Mouse (Mus musculus) heart, adult 11 months (tissue): ENCODE measurements around the gene Ankrd2.

Source experiments
- DNase-seq: peaks from one replicate; pipeline ENCODE4 v3.0.0; 2022

The Ankrd2 gene

GRCm38 (mm10) chr19:42016251-42016650 is 19.5 kb upstream of the Ankrd2 start:
- DNase-seq: no peak

DNA sequence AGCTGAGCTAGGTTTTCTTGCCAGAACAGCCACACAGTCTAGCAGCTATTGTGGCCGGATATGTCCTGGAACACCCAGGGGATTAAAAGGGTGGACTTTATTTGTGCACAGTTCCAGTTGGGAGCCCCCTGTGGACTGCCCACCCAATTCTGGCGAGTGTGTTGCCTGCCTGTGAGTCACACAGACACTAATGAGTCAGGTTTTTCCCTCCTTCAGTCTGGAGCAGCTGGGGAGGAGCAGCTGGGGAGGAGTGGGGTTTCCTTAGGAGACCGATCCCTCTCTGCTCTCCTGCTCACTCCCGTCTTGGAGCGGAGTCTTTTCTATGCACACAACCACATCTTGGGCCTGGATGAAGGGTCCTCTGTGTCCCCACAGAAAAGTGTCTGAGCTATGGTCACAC is 19.0 kb upstream of the Ankrd2 start:
- DNase-seq: peak; percentile 98

DNA sequence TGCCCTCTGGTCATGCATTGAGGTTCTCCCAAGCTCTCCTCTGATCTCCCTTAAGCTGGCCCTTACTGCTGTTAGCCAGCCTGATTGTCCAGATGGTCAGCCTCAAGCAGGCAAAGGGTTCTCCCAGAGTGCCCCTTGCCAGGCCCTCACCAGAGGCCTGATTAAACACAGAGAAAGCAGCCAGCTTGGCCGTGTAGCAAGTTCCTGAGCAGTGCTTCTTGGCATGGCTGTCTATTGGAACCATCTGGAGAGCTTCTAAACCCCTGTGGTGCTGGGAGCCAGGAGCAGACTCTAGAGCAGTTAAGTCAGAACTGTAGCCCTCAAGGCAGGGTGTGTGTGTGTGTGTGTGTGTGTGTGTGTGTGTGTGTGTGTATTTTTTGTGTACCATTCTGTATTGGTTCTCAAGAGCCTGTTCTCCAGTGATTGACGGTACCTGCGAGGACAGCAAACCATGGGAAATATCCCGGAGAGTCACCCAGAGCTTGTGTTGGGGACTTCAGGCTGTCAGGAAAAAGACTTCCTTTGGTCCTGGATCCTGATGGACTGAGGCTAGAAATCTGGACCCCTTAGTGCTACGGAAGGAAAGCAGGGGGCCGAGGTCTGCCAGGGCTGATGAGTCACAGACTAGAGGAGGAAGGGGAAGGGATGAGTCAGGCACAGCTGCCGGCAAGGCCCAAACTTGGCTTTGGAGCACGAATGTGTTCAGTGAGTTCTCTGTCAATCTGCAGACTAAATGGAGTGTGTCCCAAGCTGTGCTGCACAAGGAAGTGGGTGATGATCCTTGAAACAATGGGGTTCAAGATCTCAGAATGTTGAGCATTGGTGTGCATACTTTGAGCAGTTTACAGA is 18.2 kb upstream of the Ankrd2 start:
- DNase-seq: peak; percentile 99

GRCm38 (mm10) chr19:42019011-42019522 is 16.7 kb upstream of the Ankrd2 start:
- peak; percentile 92 for DNase-seq

DNA sequence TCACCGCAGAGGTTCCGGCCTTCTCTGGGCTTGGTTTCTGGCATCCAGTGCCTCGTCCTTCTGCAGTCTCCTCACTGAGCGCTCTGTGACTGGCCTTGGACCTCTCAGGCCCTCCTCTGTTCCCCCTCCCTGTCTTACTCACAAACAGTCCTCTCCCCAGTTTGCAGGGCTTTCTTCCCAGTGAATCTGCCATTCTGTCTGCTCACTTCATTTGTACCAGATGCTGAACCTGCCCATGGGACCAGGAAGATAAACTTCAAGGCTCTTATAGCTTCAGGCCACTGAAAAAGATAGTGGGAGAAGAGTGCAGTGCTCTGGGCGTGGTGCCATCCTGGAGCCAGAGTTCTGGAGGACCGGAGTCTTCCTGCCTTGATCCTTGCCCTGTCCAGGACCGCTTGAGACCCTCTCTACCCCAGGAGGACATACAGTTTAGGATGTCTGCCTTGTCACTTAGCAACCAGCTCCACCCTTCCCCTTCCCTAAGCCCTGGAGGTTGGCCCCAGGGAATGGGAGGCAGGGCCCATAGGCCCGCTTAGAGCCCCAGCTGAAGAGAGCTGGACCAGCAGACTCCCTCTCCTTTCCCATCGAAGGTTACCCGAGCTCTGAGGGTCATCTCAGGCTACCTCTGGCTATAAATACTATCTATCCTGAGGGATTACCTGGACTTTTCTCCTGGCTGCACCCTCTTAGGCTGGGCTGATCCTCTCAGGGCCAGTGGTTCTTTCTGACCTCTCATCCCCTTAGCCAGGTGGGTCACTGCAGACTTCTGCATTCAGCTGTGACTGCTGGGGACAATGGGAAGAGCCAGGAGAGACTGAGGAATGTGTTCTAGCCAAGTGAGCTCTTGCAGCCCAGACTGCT is 13.9 kb upstream of the Ankrd2 start:
- DNase-seq: peak; percentile 96

DNA sequence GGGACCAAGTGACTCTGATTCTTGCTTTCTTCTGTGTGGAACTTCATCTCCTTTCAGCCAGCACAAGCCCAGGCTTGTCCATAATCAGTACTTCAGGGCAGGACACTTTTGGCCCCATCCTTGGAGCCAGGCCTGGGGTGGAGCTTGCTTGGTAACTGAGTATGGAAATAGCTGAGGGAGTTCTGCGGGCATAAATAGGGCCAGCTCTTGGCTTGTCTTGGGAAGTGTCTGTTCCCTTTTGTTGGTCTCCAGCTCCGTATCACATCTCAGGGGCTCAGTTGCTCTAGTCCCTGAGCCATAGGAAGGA is 13.3 kb upstream of the Ankrd2 start:
- peak; percentile 91 for DNase-seq

DNA sequence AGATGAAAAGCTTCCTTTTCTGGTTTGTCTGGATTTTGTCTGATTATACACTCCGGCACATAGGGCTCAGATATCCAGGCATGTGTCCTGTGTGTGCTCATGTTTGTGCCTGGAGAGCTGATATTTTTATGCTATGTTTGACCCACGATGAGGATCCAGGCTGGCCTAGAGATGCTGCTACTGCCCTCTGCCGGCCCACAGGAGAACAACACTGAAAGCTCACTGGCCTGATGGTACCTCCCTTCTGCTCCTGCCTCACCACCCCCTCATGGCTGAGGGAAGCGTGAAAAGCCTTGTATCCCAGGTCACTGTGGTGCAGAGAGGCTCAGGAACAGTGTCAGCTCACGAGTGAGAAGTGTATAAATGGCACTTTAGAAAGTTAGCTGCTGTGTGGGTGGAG is 9.6 kb upstream of the Ankrd2 start:
- peak; percentile 98 for DNase-seq

DNA sequence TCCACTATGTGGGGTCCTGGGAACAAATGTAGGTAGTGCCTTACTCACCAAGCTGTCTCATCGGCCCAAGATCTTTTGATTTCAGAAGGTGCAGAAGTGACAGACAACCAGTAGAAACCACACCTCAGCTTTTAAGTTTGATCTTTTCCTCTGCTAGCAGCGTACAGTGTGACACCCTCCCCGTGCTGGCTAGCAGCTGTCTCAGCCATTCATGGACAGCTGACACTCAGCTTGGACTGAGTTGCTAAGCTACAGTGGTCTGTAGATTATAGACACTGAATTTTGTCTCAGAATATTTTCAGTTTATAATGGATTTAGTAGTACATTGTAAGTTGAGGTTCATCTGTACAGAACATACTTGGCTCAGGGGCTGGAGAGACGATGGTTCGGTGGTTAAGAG is 4.7 kb upstream of the Ankrd2 start:
- DNase-seq: no peak

DNA sequence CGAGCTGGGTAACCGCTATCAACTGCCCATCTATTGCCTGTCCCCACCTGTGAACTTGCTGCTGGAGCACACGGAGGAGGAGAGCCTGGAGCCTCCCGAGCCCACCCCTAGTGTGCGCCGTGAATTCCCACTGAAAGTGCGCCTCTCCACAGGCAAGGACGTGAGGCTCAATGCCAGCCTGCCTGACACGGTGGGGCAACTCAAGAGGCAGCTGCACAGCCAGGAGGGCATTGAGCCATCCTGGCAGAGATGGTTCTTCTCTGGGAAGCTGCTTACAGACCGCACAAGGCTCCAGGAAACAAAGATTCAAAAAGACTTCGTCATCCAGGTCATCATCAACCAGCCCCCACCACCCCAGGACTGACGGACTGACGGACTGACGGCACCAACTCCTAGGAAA is 2.2 kb upstream of the Ankrd2 start:
- DNase-seq: no peak

DNA sequence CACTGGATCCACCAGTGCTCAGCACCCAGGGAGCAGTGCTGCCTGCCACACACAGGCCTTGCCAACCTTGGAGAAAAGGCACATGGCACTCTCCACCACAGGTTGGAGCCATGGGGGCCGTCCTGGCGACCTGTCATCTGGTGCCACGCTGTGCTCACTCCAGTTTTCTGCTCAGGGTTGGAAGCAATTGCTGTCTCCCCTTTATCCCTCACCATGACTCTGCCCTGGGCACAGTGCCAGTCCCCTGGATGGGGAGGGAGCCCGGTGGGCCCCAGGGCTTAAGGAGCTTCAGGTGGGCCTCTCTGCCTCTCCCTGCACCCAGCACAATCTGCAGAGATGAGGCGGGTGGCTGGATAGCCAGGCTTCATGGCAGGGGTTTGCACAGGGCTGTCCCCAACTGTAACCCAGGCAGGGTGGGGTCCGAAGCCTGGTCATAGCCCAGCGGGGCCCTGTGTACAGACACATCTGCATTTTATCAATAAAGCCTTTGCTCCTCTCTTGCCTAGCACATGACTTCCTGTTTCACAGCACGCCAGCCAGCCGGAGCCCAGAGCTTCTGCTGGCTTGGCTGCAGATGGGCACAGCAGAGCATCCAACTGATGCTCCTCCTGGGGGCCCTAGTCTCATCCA is 1.5 kb upstream of the Ankrd2 start:
- peak; percentile 92 for DNase-seq

DNA sequence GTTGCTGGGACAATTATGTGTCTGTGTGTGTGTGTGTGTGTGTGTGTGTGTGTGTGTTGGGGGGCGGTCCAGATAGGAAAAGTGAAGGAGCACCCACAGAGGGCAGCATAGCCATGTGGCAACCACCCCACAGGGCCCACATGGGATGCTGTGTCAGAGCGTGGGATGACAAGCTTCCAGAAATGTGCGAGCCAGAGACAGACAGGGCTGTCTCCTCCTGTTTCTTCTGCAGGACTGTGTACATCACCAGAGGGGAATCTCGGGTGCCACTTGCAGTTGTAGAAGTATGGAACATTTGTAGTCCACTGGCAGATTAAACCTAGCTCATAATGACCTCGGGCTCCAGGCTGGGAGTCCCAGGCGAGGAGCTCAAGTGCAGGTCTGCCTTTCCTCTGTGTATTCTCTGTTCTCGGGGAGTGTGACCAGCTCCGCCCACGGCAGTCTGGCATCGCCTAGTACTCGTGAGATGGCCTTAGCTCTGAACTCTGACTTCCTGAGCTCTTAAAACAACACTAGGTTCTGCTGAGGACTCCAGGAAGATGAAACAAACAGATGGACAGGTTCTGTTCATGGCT is 832 bp upstream of the Ankrd2 start:
- DNase-seq: no peak

- DNase-seq: peak; percentile 87
Observed at GRCm38 (mm10) chr19:42036357-42036756, 557 bp downstream of the Ankrd2 start.

DNA sequence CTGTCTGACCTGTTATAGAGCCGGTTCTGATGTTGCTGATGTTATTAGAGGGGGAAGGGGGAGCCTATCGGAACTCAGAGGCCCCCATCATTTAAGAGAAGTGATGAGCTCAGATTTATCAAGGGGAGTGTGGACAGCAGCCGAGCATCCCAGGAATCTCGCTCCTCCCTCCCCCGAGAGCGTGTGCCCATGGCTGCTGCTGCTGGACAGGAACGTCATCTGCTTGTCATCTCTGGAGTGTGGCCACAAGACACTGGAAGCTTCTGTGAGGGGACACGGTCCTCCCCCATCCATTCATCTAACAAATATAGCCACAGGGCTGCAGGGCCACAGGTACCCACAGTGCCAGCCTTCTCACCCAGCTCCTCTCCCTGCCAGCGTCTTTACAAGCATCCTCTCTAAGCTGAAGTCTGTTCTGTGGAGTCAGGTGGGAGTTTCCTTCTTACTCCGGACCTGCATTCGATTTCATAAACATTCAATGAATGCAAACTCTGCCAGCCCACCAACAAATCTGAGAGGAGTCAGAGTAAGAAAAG is 1.4 kb downstream of the Ankrd2 start:
- peak; percentile 82 for DNase-seq

DNA sequence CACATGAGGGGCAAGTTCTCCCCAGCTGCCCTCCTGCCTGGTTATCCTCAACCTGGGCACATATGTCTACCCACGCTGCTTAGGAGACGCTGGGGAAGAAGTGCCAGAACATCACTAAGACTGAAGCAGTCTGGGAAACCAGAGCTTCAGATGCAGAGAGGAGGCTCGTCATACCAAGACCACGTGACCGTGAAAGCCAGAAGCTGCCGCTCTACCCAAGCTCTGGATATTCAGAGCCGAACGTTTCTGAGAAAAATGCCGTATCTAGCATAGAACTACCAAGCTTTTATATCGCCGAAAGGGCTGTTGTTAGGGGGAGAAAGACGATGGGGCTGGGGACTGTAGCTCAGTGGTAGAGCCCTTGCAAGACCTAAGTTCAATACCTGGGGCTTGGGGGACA is 2.5 kb downstream of the Ankrd2 start:
- DNase-seq: peak; percentile 84

- peak; percentile 91 for DNase-seq
Observed at GRCm38 (mm10) chr19:42043988-42044387, 8.2 kb downstream of the Ankrd2 start.

DNA sequence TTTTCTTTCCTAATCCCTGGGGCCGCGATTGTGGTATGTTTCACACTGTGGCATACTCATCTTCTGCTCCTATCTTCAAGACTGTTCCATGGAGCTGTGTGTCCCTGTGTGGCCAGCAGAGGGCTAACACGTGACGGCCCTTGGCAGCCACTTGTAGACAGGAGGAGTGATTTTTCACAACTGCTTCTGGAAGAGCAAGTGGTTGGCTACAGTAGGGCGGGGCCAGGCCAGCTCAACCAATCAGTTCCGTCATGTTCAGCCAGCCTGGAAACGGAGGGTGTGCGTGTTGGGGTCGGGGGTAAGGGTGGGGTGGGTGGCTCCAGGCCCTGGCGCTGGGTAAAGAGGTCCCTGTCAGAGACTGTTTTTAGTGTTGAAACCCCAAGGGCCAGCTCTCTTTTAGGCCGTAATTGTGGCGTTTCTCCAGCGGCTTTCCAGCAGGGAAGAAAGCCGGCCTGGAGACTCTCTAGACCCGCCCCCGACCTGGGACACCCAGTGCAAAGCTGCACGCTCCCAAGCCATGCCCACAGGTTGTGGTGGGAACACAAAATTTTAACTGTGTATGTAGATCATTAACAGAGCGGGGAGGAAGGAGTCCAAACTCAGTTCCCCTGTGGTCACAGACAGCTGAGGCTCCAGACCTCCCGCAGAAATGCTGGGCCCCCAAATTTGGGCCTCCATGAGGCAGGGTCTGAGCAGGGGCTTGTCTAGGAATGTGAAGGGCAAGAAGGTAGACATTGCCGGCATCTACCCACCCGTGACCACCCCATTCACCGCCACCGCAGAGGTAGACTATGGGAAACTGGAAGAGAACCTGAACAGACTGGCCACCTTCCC is 9.7 kb downstream of the Ankrd2 start, which contains the start of gene Hoga1:
TSS of gene Hoga1 (plus strand) at position 342 of the 834 bp plus-strand sequence.
- DNase-seq: peak; percentile 99

DNA sequence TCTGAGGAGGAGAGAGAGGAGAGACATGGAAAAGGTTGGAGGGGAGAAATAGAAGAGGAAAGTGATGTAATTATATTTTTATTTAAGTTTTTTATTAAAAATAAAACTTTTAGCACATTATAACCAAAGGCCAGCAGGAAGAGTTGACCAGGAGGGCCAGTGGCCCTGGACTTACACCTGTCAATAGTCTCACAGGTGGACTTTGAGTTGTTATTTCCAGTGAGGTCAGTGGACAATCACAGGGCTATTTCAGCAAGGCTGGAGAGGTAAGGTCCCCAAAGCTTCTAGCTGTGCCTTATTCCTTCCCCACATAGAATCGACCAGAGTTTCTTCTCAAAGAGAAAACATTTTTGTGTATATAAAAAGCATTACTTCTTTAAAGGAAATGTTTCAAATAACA is 14.5 kb downstream of the Ankrd2 start:
- DNase-seq: no peak

DNA sequence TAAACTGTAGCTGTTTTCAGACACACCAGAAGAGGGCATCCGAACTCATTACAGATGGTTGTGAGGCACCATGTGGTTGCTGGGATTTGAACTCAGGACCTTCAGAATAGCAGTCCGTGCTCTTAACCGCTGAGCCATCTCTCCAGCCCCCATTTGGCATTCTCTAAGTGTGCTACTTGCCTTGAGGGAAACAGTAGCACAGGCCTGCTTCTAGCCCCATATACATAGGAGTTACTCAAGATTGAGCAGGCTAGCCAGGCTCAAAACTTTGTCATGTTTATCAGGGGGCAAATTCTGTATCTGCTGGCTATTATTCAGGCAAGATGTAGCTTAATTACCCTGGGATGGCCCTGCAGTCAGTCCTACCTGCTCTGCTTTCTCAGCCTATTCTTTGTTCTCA is 15.6 kb downstream of the Ankrd2 start:
- no peak for DNase-seq

DNA sequence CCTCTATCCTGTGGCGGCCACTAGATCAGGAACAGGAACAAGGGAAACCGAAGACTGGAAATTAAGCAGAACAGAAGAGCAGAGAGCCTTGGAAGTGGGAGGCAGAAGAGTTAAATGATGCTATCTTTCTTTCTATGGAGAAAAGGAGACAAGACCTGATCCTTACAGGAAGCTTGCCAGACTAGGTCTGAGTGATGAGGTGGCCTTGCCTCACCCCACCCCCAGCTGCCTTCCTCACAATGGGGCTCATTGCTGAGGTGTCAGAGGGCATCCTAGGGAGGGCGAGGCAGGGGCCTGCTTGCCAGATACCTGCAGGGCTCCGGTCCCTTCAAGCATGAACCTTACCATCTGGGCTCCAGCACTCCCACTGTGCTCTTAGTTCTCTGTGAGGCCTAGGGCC is 16.1 kb downstream of the Ankrd2 start, which contains the start of gene 4933411K16Rik:
TSS of gene 4933411K16Rik (plus strand) at position 301 of the 400 bp plus-strand sequence.
- no peak for DNase-seq

DNA sequence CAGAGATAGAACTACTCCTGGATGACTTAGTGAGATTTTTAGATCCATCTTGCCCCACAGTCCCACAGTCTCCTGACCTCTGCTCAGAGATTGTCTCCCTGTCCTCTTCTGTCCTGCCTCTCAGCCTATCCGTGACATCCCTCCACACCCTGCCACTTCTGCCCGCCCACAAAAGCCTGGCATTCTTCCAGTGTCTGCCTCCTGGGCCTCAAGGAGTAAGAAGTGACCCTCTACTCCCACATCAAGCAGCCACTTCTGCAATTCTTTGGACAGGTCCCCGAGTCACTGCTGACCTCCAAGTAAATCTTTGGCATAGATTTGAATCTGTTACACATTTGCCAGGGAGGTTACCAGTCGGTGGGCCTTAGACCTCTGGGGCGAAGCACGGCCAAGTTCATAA is 18.5 kb downstream of the Ankrd2 start:
- peak; percentile 88 for DNase-seq

GRCm38 (mm10) chr19:42055881-42056280 is 20.1 kb downstream of the Ankrd2 start:
- DNase-seq: peak; percentile 97
